Mouse (Mus musculus) layer of hippocampus, adult 9-10 months (tissue): ENCODE results near the gene Slc12a5.
A peak's percentile ranks its signal among the peaks of the same experiment; 100 is the strongest.

Experiments used
- DNase-seq: peaks from one replicate; pipeline ENCODE4 v3.0.0; 2022; ENCODE audit warnings: low spot score

Gene Slc12a5

DNA sequence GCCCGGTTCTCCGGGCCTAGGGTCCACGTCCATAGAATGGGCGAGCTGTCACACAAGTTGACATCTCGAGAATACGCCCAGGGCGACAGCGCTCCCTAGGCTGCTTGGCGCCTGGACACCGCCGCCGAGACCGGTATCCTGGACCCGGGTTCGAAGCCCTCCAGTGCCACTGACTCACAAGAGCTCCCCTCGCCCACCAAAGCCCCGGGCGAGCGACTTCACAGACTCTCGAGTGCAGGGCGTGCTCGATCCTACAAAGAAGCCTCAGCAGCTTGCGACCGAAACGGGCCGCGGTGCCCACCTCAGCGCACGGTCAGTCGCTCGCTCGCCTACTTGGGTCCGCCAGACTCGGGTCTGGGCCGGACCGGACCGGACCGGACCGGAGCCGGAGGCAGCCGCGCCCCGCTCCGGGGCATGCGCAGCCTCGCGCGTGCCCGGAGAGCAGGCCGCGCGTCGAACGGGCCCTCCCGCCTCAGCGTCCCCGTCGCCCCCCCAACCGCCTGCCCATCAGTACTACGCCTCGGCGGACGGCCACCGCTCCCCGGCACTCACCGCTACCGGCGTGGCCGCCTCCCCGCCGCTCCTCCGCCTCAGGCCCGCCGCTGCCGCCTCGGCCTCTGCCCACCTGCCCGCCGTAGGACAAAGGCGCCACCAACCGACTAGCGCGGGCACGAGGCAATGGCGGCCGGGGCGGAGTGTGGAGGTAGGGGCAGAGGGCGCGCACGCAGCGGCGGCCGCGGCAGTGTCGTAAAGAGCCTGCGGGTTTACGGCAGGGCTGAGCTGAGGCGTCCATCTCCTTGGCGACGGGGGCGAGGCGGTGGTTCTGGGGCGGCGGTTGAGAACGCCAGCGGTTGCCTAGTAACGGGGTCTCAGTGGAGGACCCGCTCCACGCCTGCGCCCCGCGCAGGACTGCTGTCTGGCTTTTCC lies 73.8 kb downstream of the Slc12a5 start, which contains the start of gene Ncoa5:
TSS of gene Ncoa5 (minus strand) at position 737 of the 927 bp plus-strand sequence.
- DNase-seq = peak; percentile 87

DNA sequence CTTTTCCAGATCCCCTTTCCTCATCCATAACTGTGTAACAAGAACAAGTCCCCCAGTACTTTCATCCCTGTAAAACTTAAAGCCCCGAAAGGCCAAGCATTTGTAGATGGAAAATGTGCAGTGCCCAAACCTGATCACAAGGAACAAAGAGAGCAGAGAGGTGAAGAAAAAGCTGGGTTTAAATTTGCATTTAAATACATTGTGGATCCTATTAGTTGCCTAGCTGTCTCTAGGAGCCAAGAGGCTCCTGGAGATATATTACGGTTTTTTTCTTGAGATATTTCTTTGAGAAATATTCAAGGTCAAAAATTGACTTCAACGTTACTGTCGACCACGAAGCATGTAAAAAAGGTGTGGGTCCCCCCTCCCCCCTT lies 74.4 kb downstream of the Slc12a5 start:
- no peak for DNase-seq

DNA sequence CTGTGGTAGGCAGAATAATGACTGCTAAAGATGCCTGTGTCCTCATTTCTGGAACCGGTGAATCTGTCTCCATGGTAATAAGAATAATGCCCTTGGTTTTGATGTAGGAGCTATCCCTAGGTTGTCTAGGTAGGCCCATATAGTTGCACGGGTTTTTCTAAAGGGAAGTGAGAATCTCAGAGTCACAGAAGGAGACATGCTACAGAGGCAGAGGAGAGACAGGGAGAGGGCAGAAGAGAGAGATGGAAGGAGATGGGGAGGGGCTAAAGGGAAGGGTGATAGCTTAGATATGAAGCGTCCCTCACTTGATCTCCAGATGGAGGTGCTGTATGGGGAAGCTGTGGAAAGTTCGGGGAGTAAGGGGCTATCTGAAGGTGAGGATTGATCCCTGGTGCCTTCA lies 76.8 kb downstream of the Slc12a5 start:
- DNase-seq = no peak

DNA sequence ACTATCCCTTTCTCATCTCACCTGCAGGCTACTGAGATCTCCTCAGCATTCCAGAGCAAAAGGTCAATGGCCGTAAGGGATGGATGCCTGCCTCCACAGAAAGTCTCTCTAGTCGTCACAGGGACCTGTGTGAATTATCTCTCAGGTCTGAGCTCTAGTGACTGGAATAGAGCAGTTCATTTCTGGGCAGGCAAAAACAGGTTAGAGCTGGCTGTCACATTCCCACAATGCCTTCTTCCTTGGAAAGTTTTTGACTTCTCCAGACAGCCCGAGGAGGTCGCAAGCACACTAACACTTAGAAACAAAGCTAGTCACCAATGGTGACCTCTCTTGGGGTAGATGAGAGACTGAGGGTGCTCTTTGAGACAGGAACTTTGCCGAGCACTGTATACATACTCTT lies 81.5 kb downstream of the Slc12a5 start:
- no peak for DNase-seq

DNA sequence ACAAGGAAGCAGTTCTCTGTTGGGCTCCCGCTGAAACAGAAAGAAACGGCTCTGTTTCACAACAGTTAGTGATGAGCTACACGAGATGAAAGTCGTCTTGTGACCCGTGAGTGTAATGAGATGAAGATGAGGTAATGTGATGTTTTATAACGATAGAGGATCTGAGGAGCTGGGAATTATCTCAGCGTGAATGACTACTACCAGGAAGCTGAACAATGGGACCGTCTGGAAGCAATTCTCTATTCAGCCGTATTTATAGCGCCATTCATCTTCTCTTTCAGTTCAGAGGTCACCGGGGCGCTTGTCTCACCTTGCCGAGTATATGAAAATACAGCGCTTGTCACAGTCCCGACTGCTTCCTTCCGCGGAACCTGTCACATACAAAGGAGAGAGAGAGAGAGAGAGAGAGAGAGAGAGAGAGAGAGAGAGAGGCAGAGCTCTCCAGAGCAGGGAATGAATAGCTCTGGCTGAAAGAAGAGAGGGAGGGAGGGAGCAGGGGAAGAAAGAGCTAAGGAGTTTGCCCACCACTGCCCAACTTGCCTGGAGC lies 82.6 kb downstream of the Slc12a5 start:
- DNase-seq = no peak

DNA sequence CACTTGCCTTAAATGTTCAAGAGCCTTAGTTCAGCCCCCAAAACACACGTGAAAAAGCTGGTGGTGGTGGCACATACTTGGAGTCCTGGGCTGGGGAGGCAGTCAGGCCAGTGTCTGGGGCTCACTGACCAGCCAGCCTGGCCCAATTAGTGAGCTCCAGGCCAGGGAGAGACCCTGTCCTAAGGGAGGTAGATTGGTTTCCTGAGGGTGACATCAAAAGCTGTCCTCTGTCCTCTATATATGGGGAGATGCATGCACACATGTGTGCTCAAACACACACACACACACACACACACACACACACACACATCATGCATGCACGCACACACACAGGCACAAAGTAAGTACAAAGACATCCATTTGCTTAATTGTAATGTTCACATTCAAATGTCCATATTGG lies 83.1 kb downstream of the Slc12a5 start:
- no peak for DNase-seq

DNA sequence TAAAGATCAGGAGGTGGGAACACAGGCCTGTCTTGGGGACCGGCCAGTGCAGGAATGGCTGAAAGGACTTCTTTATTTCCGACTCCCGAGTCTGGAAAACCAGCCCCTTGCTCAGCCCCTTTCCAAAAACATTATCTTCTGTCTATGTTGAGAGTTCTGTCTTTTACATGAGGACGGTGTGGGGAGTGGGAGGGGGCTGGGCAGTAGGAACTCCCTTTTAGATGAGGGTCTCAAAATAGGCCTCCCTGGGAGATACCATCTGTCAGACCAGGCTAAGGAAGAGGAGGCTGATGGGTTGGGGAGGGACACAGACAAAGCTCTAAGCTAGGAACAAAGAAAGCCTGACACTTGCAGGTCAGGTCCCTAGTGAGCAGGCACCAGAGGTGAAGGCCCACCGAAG lies 88.4 kb downstream of the Slc12a5 start:
- DNase-seq = no peak
